Mouse (Mus musculus): ENCODE data around the gene Cmss1. TPM values are rescaled to one million over a fixed set of nuclear protein-coding genes. Genes with fewer than 3 reads are reported as not detected.

Cmss1 gene
- total RNA-seq, 4 experiments from 2014 or later: 16.6 to 25.6 (median 17.6) TPM

GRCm38 (mm10) chr16:57336770-57337423 lies 269.8 kb downstream of the Cmss1 start:
- no peak for DNase-seq

- no peak for DNase-seq
Observed at GRCm38 (mm10) chr16:57332301-57332700, 274.4 kb downstream of the Cmss1 start.

GRCm38 (mm10) chr16:57330111-57330510 lies 276.6 kb downstream of the Cmss1 start:
- no peak for DNase-seq

GRCm38 (mm10) chr16:57329028-57329427 lies 277.6 kb downstream of the Cmss1 start:
- DNase-seq: no peak

- DNase-seq: no peak
Observed at GRCm38 (mm10) chr16:57326996-57327395, 279.7 kb downstream of the Cmss1 start.

GRCm38 (mm10) chr16:57319284-57320124 lies 287.2 kb downstream of the Cmss1 start:
- DNase-seq: no peak

- DNase-seq: no peak
Observed at GRCm38 (mm10) chr16:57318637-57319125, 288.0 kb downstream of the Cmss1 start.

GRCm38 (mm10) chr16:57317882-57318636 lies 288.6 kb downstream of the Cmss1 start:
- no peak for DNase-seq

- no peak for DNase-seq
Observed at GRCm38 (mm10) chr16:57317127-57317526, 289.5 kb downstream of the Cmss1 start.

GRCm38 (mm10) chr16:57315026-57315425 lies 291.6 kb downstream of the Cmss1 start:
- DNase-seq: no peak

- DNase-seq: no peak
Observed at GRCm38 (mm10) chr16:57314236-57314635, 292.4 kb downstream of the Cmss1 start.

- DNase-seq: no peak
Observed at GRCm38 (mm10) chr16:57313487-57313886, 293.2 kb downstream of the Cmss1 start.

GRCm38 (mm10) chr16:57312130-57312529 lies 294.5 kb downstream of the Cmss1 start:
- no peak for DNase-seq

- no peak for DNase-seq
Observed at GRCm38 (mm10) chr16:57305463-57305862, 301.2 kb downstream of the Cmss1 start.

GRCm38 (mm10) chr16:57303716-57304115 lies 302.9 kb downstream of the Cmss1 start:
- no peak for DNase-seq

GRCm38 (mm10) chr16:57302792-57303698 lies 303.6 kb downstream of the Cmss1 start:
- DNase-seq: no peak

GRCm38 (mm10) chr16:57301512-57302115 lies 305.1 kb downstream of the Cmss1 start:
- DNase-seq: no peak

- no peak for DNase-seq
Observed at GRCm38 (mm10) chr16:57295216-57295934, 311.3 kb downstream of the Cmss1 start.

- DNase-seq: no peak
Observed at GRCm38 (mm10) chr16:57292765-57293164, 313.9 kb downstream of the Cmss1 start, which contains the start of gene Tmem30c. Tmem30c (minus strand) TSS chr16:57292865.

- no peak for DNase-seq
Observed at GRCm38 (mm10) chr16:57292296-57292695, 314.4 kb downstream of the Cmss1 start.

GRCm38 (mm10) chr16:57291696-57292095 lies 315.0 kb downstream of the Cmss1 start:
- no peak for DNase-seq

Measured in adrenal gland, adult 8-10 months (tissue).